Mouse (Mus musculus): Measurements from ENCODE around the gene Spata5. TPM values are rescaled to one million over a fixed set of nuclear protein-coding genes. Genes with fewer than 3 reads are reported as not detected.

The Spata5 gene
- total and polyA plus RNA-seq, 3 experiments = 35.0 to 52.9 (median 49.7) TPM

DNA sequence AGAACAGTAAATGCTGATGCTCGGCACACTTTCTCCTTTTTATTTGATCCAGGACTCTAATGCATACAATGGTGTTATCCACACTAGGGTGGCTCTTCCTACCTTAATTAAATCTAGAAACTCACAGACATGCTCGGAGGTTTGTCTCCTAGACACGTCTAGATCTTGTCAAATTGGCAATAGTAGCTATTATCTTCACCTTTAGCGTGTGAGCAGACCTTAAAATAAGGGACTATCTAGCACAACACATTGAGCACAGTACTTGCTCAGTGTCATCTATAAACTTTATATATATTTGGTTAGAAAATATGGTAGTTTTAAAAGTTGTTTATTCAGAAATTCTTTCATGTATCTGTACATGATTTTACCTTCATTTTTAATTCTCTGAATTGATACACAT lies 126.7 kb downstream of the Spata5 start:
- DNase-seq (ENCODE audit: extremely low read depth) = no peak
- TF ChIP-seq SMC3 (IDR thresholded peaks at IDR 0.05; ENCODE audit: low read depth, low read length) (no peak), HCFC1 (IDR thresholded peaks at IDR 0.05; ENCODE audit: low read depth, low read length) (no peak), CHD2 (IDR thresholded peaks at IDR 0.05; ENCODE audit: low read length) (no peak), ZNF384 (IDR thresholded peaks at IDR 0.05; ENCODE audit: low read depth, low read length) (no peak), USF2 (conservative IDR thresholded peaks at IDR 0.05; ENCODE audit: low read depth, low read length) (no peak), MEF2A (IDR thresholded peaks at IDR 0.05; ENCODE audit: borderline replicate concordance, low read depth, low read length) (no peak), MAX (IDR thresholded peaks at IDR 0.05; ENCODE audit: low read length) (no peak), BHLHE40 (IDR thresholded peaks at IDR 0.05; ENCODE audit: low read depth, low read length) (no peak), JUN (IDR thresholded peaks at IDR 0.05; ENCODE audit: insufficient read depth, low read depth, low read length) (no peak), MYC (IDR thresholded peaks at IDR 0.05; ENCODE audit: low read depth, low read length) (no peak), RCOR1 (conservative IDR thresholded peaks at IDR 0.05; ENCODE audit: low read depth, low read length) (no peak), RAD21 (IDR thresholded peaks at IDR 0.05; ENCODE audit: low read depth, low read length) (no peak), USF1 (IDR thresholded peaks at IDR 0.05; ENCODE audit: low read depth, low read length) (no peak), MAZ (IDR thresholded peaks at IDR 0.05; ENCODE audit: low read depth, low read length) (no peak), POLR2A (IDR thresholded peaks at IDR 0.05; ENCODE audit: low read depth, low read length) (no peak), PAX5 (IDR thresholded peaks at IDR 0.05; ENCODE audit: low read length) (no peak), ZMIZ1 (IDR thresholded peaks at IDR 0.05; ENCODE audit: low read depth, low read length) (no peak), GABPA (IDR thresholded peaks at IDR 0.05; ENCODE audit: insufficient replicate concordance, low read depth, low read length) (no peak), TCF12 (IDR thresholded peaks at IDR 0.05; ENCODE audit: low read depth, low read length) (no peak)
- Histone ChIP-seq H3K9me3 (replicated peaks; ENCODE audit: low read length) (no peaks in the 10 kb centered on the region), H3K36me3 (replicated peaks in 1 of 2; ENCODE audit: control insufficient read depth in 1 of 2, insufficient read depth in 1 of 2, low read length in 1 of 2) (peaks cover 0 to 25% of the 10 kb centered on the region in 2 experiments), H3K27me3 (replicated peaks) (no peaks in the 10 kb centered on the region), H3K27ac (ENCODE audit: insufficient read depth, low read depth) (no peak overlapping the region), H3K4me1 (ENCODE audit: control insufficient read depth in 1 of 2, insufficient read depth in 2 of 2) (no peaks in the 10 kb centered on the region), H3K9ac (ENCODE audit: insufficient read depth, low read depth) (no peak overlapping the region), H3K4me2 (ENCODE audit: insufficient read depth, low read depth, poor library complexity, severe bottlenecking) (no peak overlapping the region), H3K4me3 (replicated peaks in 1 of 3; ENCODE audit: low read depth in 2 of 3, low read length in 2 of 3, poor library complexity in 1 of 3) (no peak overlapping the region), H3K79me2 (replicated peaks; ENCODE audit: control insufficient read depth, extremely low read depth, insufficient read depth, poor library complexity, severe bottlenecking) (no peaks in the 10 kb centered on the region)
- in situ Hi-C loops (cut with MboI; ENCODE audit: low pct_ligation_motif_present, low pct_unique_long_range_greater_than_20kb, low sequenced_read_pairs) (no loop called here), dilution Hi-C loops (cut with MboI; ENCODE audit: extremely low pct_ligation_motif_present, extremely low pct_unique_long_range_greater_than_20kb, low sequenced_read_pairs) (no loop called here)

DNA sequence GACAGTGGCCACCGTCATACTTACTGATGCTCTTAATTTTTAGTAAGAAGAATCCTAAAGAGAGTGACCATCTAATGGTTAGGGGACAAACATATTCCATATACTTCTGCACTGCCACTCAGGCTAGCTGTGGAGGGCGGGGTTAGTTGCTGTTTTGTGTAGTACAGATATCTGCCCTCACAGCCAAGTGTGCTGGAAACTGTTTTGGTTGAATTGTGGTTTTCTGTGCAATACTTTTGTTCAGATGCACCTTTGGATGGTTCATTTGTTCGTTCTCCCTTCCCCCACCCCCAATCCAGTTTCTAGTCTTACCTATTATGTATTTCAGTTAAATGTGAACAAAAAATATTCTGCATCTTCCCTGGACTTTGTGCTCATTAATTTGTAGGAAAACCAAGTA lies 130.5 kb downstream of the Spata5 start:
- Histone ChIP-seq H3K79me2 (replicated peaks; ENCODE audit: control insufficient read depth, extremely low read depth, insufficient read depth, poor library complexity, severe bottlenecking) (no peaks in the 10 kb centered on the region), H3K4me1 (ENCODE audit: control insufficient read depth in 1 of 2, insufficient read depth in 2 of 2) (no peaks in the 10 kb centered on the region), H3K27me3 (replicated peaks) (no peaks in the 10 kb centered on the region), H3K4me3 (replicated peaks in 1 of 3; ENCODE audit: low read depth in 2 of 3, low read length in 2 of 3, poor library complexity in 1 of 3) (no peak overlapping the region), H3K4me2 (ENCODE audit: insufficient read depth, low read depth, poor library complexity, severe bottlenecking) (no peak overlapping the region), H3K9me3 (replicated peaks; ENCODE audit: low read length) (no peaks in the 10 kb centered on the region), H3K9ac (ENCODE audit: insufficient read depth, low read depth) (no peak overlapping the region), H3K27ac (ENCODE audit: insufficient read depth, low read depth) (no peak overlapping the region), H3K36me3 (replicated peaks in 1 of 2; ENCODE audit: control insufficient read depth in 1 of 2, insufficient read depth in 1 of 2, low read length in 1 of 2) (peaks cover 3 to 24% of the 10 kb centered on the region in 2 experiments)
- no peak for DNase-seq (ENCODE audit: extremely low read depth)
- in situ Hi-C loops (cut with MboI; ENCODE audit: low pct_ligation_motif_present, low pct_unique_long_range_greater_than_20kb, low sequenced_read_pairs) (no loop called here), dilution Hi-C loops (cut with MboI; ENCODE audit: extremely low pct_ligation_motif_present, extremely low pct_unique_long_range_greater_than_20kb, low sequenced_read_pairs) (no loop called here)
- TF ChIP-seq ETS1 (conservative IDR thresholded peaks at IDR 0.05; ENCODE audit: low read depth, low read length) (no peak), MAX (IDR thresholded peaks at IDR 0.05; ENCODE audit: low read length) (no peak), MAFK (IDR thresholded peaks at IDR 0.05; ENCODE audit: insufficient replicate concordance, low read length) (no peak), CHD2 (IDR thresholded peaks at IDR 0.05; ENCODE audit: low read length) (no peak), ZNF384 (IDR thresholded peaks at IDR 0.05; ENCODE audit: low read depth, low read length) (no peak), SMC3 (IDR thresholded peaks at IDR 0.05; ENCODE audit: low read depth, low read length) (no peak)
